Mouse (Mus musculus) hindbrain, postnatal 0 days (tissue): ENCODE results near the gene Klf15. TPM values are rescaled to one million over a fixed set of nuclear protein-coding genes. Genes with fewer than 3 reads are reported as not detected.
A peak's percentile ranks its signal among the peaks of the same experiment; 100 is the strongest.

ENCODE experiments used
- ATAC-seq: fragments of 200-750 bp; cut with Nextera tagmentation; 2 replicates; pipeline ENCODE4 v1.8.0; 2017; ENCODE audit warnings: mild to moderate bottlenecking, moderate TSS enrichment, moderate library complexity
- DNase-seq: peaks from one replicate; pipeline ENCODE4 v3.0.0-alpha.2; 2015; ENCODE audit warnings: low spot score
- H3K27ac ChIP-seq: fragments of 300-500 bp; sonication (generic); 2 replicates; pipeline ENCODE4 v1.5.1; 2014; ENCODE audit warnings: mild to moderate bottlenecking
- H3K27me3 ChIP-seq: fragments of 300-500 bp; sonication (generic); 2 replicates; pipeline ENCODE4 v1.6.1; 2014; ENCODE audit warnings: low read length, mixed read lengths; ENCODE audit not compliant: insufficient read depth
- H3K36me3 ChIP-seq: fragments of 300-500 bp; sonication (generic); 2 replicates; pipeline ENCODE4 v1.6.1; 2014; ENCODE audit warnings: low read length, mixed read lengths; ENCODE audit not compliant: insufficient read depth
- H3K4me1 ChIP-seq: fragments of 300-500 bp; sonication (generic); 2 replicates; pipeline ENCODE4 v1.6.1; 2014; ENCODE audit warnings: antibody characterized with exemption, low read length, mixed read lengths; ENCODE audit not compliant: insufficient read depth
- H3K4me2 ChIP-seq: fragments of 300-500 bp; sonication (generic); 2 replicates; pipeline ENCODE4 v1.6.1; 2014; ENCODE audit warnings: low read depth, mild to moderate bottlenecking, low read length, moderate library complexity, mixed read lengths
- H3K4me3 ChIP-seq: fragments of 300-500 bp; sonication (generic); 2 replicates; pipeline ENCODE4 v1.5.1; 2014; ENCODE audit warnings: low read length
- H3K9ac ChIP-seq: fragments of 300-500 bp; sonication (generic); replicated peaks from 2 replicates; pipeline ENCODE4 v1.6.1; 2014; ENCODE audit warnings: mild to moderate bottlenecking, low read length, moderate library complexity, mixed read lengths
- H3K9me3 ChIP-seq: fragments of 300-500 bp; sonication (generic); 2 replicates; pipeline ENCODE4 v1.6.1; 2016; ENCODE audit warnings: low read length, mixed read lengths
- CTCF ChIP-seq: IDR thresholded peaks from 2 replicates; pipeline ENCODE4 v1.5.1; 2016; ENCODE audit warnings: antibody characterized with exemption, control low read depth, low read depth
- WGBS: fragments of 180-500 bp; shearing (Covaris S2); extraction: QIAGEN DNeasy Blood & Tissue Kit; methylation state at CpG from one replicate; pipeline ENCODE4 v1.1.7; 2014; 5-methylcytosine and 5-hydroxymethylcytosine counted together
- polyA plus RNA-seq: library from polyadenylated mRNA; unstranded; fragments of >200 nt; fragmentation: Nextera tagmentation; extraction: Ambion mirVana; gene quantifications from 2 replicates; pipeline ENCODE4 v1.2.1, GENCODE M21; 2015
- total RNA-seq: library from RNA; depleted of rRNA; stranded (reverse); fragments of >200 nt; gene quantifications from 2 replicates; pipeline ENCODE4 v1.2.3, GENCODE M21; 2014

Gene Klf15
- total and polyA plus RNA-seq, 2 experiments from 2014 or later, result 26.6 to 43.2 TPM

GRCm38 (mm10) chr6:90451512-90451911 lies 10.9 kb upstream of the Klf15 start:
- H3K27ac ChIP-seq, result peak overlapping the region; percentile 54; the same call in 1 of the 2 replicates
- H3K9ac ChIP-seq, result no peak overlapping the region
- 0 out of 2 replicates have a peak, but pooled peaks cover 4% of the 10 kb centered on the region for H3K4me1 ChIP-seq
- no peak for DNase-seq
- H3K4me3 ChIP-seq, result no peak overlapping the region
- no peaks in the 10 kb centered on the region for H3K27me3 ChIP-seq
- no peak for ATAC-seq
- no peak for TF ChIP-seq CTCF
- H3K36me3 ChIP-seq, result no peaks in the 10 kb centered on the region
- WGBS, result 87% methylated on average over 5 of the region's 5 CpGs
- H3K9me3 ChIP-seq, result no peaks in the 10 kb centered on the region
- no peak overlapping the region for H3K4me2 ChIP-seq

GRCm38 (mm10) chr6:90452603-90453002 lies 9.8 kb upstream of the Klf15 start:
- H3K9me3 ChIP-seq, result no peaks in the 10 kb centered on the region
- no peaks in the 10 kb centered on the region for H3K4me1 ChIP-seq
- no peak overlapping the region for H3K4me2 ChIP-seq
- DNase-seq (no peak), ATAC-seq (no peak)
- H3K27ac ChIP-seq, result no peak overlapping the region
- no peak for TF ChIP-seq CTCF
- H3K36me3 ChIP-seq, result no peaks in the 10 kb centered on the region
- H3K9ac ChIP-seq, result no peak overlapping the region
- no peaks in the 10 kb centered on the region for H3K27me3 ChIP-seq
- no peak overlapping the region for H3K4me3 ChIP-seq

- no peak overlapping the region for H3K9ac ChIP-seq
- no peak overlapping the region for H3K27ac ChIP-seq
- no peak overlapping the region for H3K4me3 ChIP-seq
- no peaks in the 10 kb centered on the region for H3K36me3 ChIP-seq
- no peak overlapping the region for H3K4me2 ChIP-seq
- DNase-seq (no peak), ATAC-seq (no peak)
- 89% methylated on average over 5 of the region's 5 CpGs for WGBS
- no peak for TF ChIP-seq CTCF
- no peaks in the 10 kb centered on the region for H3K27me3 ChIP-seq
- no peaks in the 10 kb centered on the region for H3K9me3 ChIP-seq
- no peaks in the 10 kb centered on the region for H3K4me1 ChIP-seq
These were observed 8.6 kb upstream of the Klf15 start for GRCm38 (mm10) chr6:90453751-90454150.

GRCm38 (mm10) chr6:90457421-90457820 lies 5.0 kb upstream of the Klf15 start:
- no peaks in the 10 kb centered on the region for H3K4me1 ChIP-seq
- H3K4me2 ChIP-seq, result no peak overlapping the region
- no peak for DNase-seq
- H3K27me3 ChIP-seq, result no peaks in the 10 kb centered on the region
- H3K4me3 ChIP-seq, result no peak overlapping the region
- no peak for TF ChIP-seq CTCF
- no peaks in the 10 kb centered on the region for H3K36me3 ChIP-seq
- H3K27ac ChIP-seq, result no peak overlapping the region
- no peak for ATAC-seq
- H3K9ac ChIP-seq, result no peak overlapping the region
- 70% methylated on average over 2 of the region's 2 CpGs for WGBS
- H3K9me3 ChIP-seq, result no peaks in the 10 kb centered on the region

- ATAC-seq (no peak), DNase-seq (no peak)
- H3K36me3 ChIP-seq, result no peaks in the 10 kb centered on the region
- no peak overlapping the region for H3K4me3 ChIP-seq
- no peak overlapping the region for H3K9ac ChIP-seq
- H3K4me2 ChIP-seq, result peak overlapping the region; percentile 99; the same call in 1 of the 2 replicates
- H3K9me3 ChIP-seq, result no peaks in the 10 kb centered on the region
- no peaks in the 10 kb centered on the region; the same call in 1 of the 2 replicates for H3K27me3 ChIP-seq
- 63% methylated on average over 2 of the region's 2 CpGs for WGBS
- H3K4me1 ChIP-seq, result peaks cover 8% of the 10 kb centered on the region
- no peak for TF ChIP-seq CTCF
- no peak overlapping the region for H3K27ac ChIP-seq
These were observed 1.2 kb upstream of the Klf15 start for GRCm38 (mm10) chr6:90461181-90461580.

- ATAC-seq, result no peak
- Histone ChIP-seq H3K4me2 (peak overlapping the region; percentile 99), H3K36me3 (peaks cover 3% of the 10 kb centered on the region; the same call in 1 of the 2 replicates), H3K27me3 (no peaks in the 10 kb centered on the region; the same call in 1 of the 2 replicates), H3K4me3 (peak overlapping the region; percentile 78), H3K4me1 (peaks cover 8% of the 10 kb centered on the region), H3K27ac (peak overlapping the region; percentile 89), H3K9me3 (no peaks in the 10 kb centered on the region), H3K9ac (peak overlapping the region; percentile 76; the same call in 1 of the 2 replicates)
- TF ChIP-seq CTCF, result no peak
- DNase-seq, result no peak
- WGBS, result 17% methylated on average over 12 of the region's 12 CpGs
These were observed 605 bp upstream of the Klf15 start for GRCm38 (mm10) chr6:90461771-90462170.

GRCm38 (mm10) chr6:90462841-90463227 lies 458 bp downstream of the Klf15 start:
- Histone ChIP-seq H3K27ac (peak overlapping the region; percentile 89), H3K9ac (peak overlapping the region; percentile 76), H3K27me3 (no peaks in the 10 kb centered on the region; the same call in 1 of the 2 replicates), H3K4me2 (peak overlapping the region; percentile 99), H3K4me1 (peaks cover 8% of the 10 kb centered on the region), H3K9me3 (no peaks in the 10 kb centered on the region), H3K36me3 (peaks cover 9% of the 10 kb centered on the region; the same call in 1 of the 2 replicates), H3K4me3 (peak overlapping the region; percentile 78)
- DNase-seq, result peak; percentile 42
- WGBS, result under 1% methylated on average over 37 of the region's 38 CpGs
- ATAC-seq, result peak; percentile 50
- no peak; the same call in 1 of the 2 replicates for TF ChIP-seq CTCF
